Mouse (Mus musculus): ENCODE measurements around the gene Prss32. TPM values are rescaled to one million over a fixed set of nuclear protein-coding genes. Genes with fewer than 3 reads are reported as not detected.

Prss32 gene
- not detected for total RNA-seq (2021)

- intact Hi-C loops (cut with DNase I): loop anchor here (5.0 kb wide), 1 partner anchor 72 kb away; the partner anchor contains the start of gene Flywch1
- DNase-seq (ENCODE audit: low spot score in 2 of 2): no peak
Observed at GRCm38 (mm10) chr17:23843812-23844273, at the start of gene Prss32, which contains the start of gene Prss41. TSS of gene Prss32 (plus strand) at chr17:23843855. TSS of gene Prss41 (minus strand) at chr17:23844172.

- intact Hi-C loops (cut with DNase I): no loop called here
- no peak for DNase-seq (ENCODE audit: low spot score in 2 of 2)
Observed at GRCm38 (mm10) chr17:23795323-23795722, 48.3 kb upstream of the Prss32 start.

GRCm38 (mm10) chr17:23797316-23797715 lies 46.3 kb upstream of the Prss32 start:
- DNase-seq (ENCODE audit: low spot score in 2 of 2): no peak
- intact Hi-C loops (cut with DNase I): no loop called here

GRCm38 (mm10) chr17:23801627-23802026 lies 42.0 kb upstream of the Prss32 start:
- no peak for DNase-seq (ENCODE audit: low spot score in 2 of 2)

GRCm38 (mm10) chr17:23802746-23803365 lies 40.8 kb upstream of the Prss32 start:
- DNase-seq (ENCODE audit: low spot score in 2 of 2): peak; percentile 98 to 100
- intact Hi-C loops (cut with DNase I): loop anchor here (2.0 kb wide), 2 partner anchors 16 to 26 kb away; partner anchors contain the start of genes Elob and Flywch2

More at GRCm38 (mm10) chr17:23801627-23802026, 42.0 kb upstream of the Prss32 start:
- intact Hi-C loops (cut with DNase I): loop anchor here (2.0 kb wide), 2 partner anchors 15 to 27 kb away; partner anchors contain the start of genes Elob and Flywch2

- DNase-seq (ENCODE audit: low spot score in 2 of 2): peak; percentile 62 to 73
- intact Hi-C loops (cut with DNase I): loop anchor here (2.0 kb wide), 2 partner anchors 17 to 25 kb away; partner anchors contain the start of genes Elob and Flywch2
Observed at GRCm38 (mm10) chr17:23803366-23804041, 40.2 kb upstream of the Prss32 start.

- intact Hi-C loops (cut with DNase I): no loop called here
- no peak for DNase-seq (ENCODE audit: low spot score in 2 of 2)
Observed at GRCm38 (mm10) chr17:23804426-23805085, 39.1 kb upstream of the Prss32 start.

GRCm38 (mm10) chr17:23806867-23807266 lies 36.8 kb upstream of the Prss32 start:
- intact Hi-C loops (cut with DNase I): no loop called here
- peak in 1 of 2 experiments; percentile 47 for DNase-seq (ENCODE audit: low spot score in 2 of 2)

- intact Hi-C loops (cut with DNase I): no loop called here
- DNase-seq (ENCODE audit: low spot score in 2 of 2): no peak
Observed at GRCm38 (mm10) chr17:23807918-23808317, 35.7 kb upstream of the Prss32 start.

- intact Hi-C loops (cut with DNase I): no loop called here
- no peak for DNase-seq (ENCODE audit: low spot score in 2 of 2)
Observed at GRCm38 (mm10) chr17:23815641-23816040, 28.0 kb upstream of the Prss32 start.

GRCm38 (mm10) chr17:23818579-23818978 lies 25.1 kb upstream of the Prss32 start:
- intact Hi-C loops (cut with DNase I): no loop called here
- no peak for DNase-seq (ENCODE audit: low spot score in 2 of 2)

GRCm38 (mm10) chr17:23819235-23819634 lies 24.4 kb upstream of the Prss32 start:
- DNase-seq (ENCODE audit: low spot score in 2 of 2): no peak
- intact Hi-C loops (cut with DNase I): no loop called here

GRCm38 (mm10) chr17:23820731-23821130 lies 22.9 kb upstream of the Prss32 start:
- intact Hi-C loops (cut with DNase I): no loop called here
- DNase-seq (ENCODE audit: low spot score in 2 of 2): no peak

GRCm38 (mm10) chr17:23822094-23822493 lies 21.6 kb upstream of the Prss32 start:
- intact Hi-C loops (cut with DNase I): no loop called here
- DNase-seq (ENCODE audit: low spot score in 2 of 2): no peak

- intact Hi-C loops (cut with DNase I): no loop called here
- no peak for DNase-seq (ENCODE audit: low spot score in 2 of 2)
Observed at GRCm38 (mm10) chr17:23823018-23823417, 20.6 kb upstream of the Prss32 start.

GRCm38 (mm10) chr17:23823614-23824013 lies 20.0 kb upstream of the Prss32 start:
- intact Hi-C loops (cut with DNase I): no loop called here
- no peak for DNase-seq (ENCODE audit: low spot score in 2 of 2)

- DNase-seq (ENCODE audit: low spot score in 2 of 2): no peak
- intact Hi-C loops (cut with DNase I): no loop called here
Observed at GRCm38 (mm10) chr17:23825591-23825990, 18.1 kb upstream of the Prss32 start.

GRCm38 (mm10) chr17:23828271-23829001 lies 15.2 kb upstream of the Prss32 start:
- DNase-seq (ENCODE audit: low spot score in 2 of 2): peak; percentile 58 to 73
- intact Hi-C loops (cut with DNase I): loop anchor here (2.0 kb wide), 2 partner anchors 26 to 58 kb away; partner anchors contain the start of gene Flywch1

- peak; percentile 90 to 93 for DNase-seq (ENCODE audit: low spot score in 2 of 2)
- intact Hi-C loops (cut with DNase I): loop anchor here (2.0 kb wide), 2 partner anchors 26 to 58 kb away; partner anchors contain the start of gene Flywch1
Observed at GRCm38 (mm10) chr17:23829064-23829619, 14.5 kb upstream of the Prss32 start, which contains the start of gene Elob. TSS of gene Elob (minus strand) at chr17:23829136.
